Mouse (Mus musculus) heart, embryonic 16.5 days (tissue): ENCODE measurements around the gene B4galnt1. TPM values are rescaled to one million over a fixed set of nuclear protein-coding genes. Genes with fewer than 3 reads are reported as not detected.

ENCODE experiments used
- ATAC-seq: fragments of 200-750 bp; cut with Nextera tagmentation; replicated peaks from 2 replicates; pipeline ENCODE4 v1.8.0; 2017; ENCODE audit warnings: moderate number of reproducible peaks; ENCODE audit not compliant: insufficient read depth, low FRiP score; ENCODE audit errors: extremely low read depth
- H3K27ac ChIP-seq: fragments of 300-500 bp; sonication (generic); 2 replicates; pipeline ENCODE4 v1.5.1; 2014; ENCODE audit warnings: mild to moderate bottlenecking, low read length, control low read depth, moderate library complexity
- H3K27me3 ChIP-seq: fragments of 300-500 bp; sonication (generic); 2 replicates; pipeline ENCODE4 v1.6.1; 2014; ENCODE audit warnings: low read length, mixed read lengths; ENCODE audit not compliant: control insufficient read depth, insufficient read depth
- H3K36me3 ChIP-seq: fragments of 300-500 bp; sonication (generic); 2 replicates; pipeline ENCODE4 v1.6.1; 2014; ENCODE audit not compliant: control insufficient read depth, insufficient read depth
- H3K4me1 ChIP-seq: fragments of 300-500 bp; sonication (generic); 2 replicates; pipeline ENCODE4 v1.6.1; 2014; ENCODE audit warnings: low read length, mixed read lengths; ENCODE audit not compliant: control insufficient read depth, insufficient read depth
- H3K4me2 ChIP-seq: fragments of 300-500 bp; sonication (generic); 2 replicates; pipeline ENCODE4 v1.6.1; 2014; ENCODE audit warnings: low read depth, mild to moderate bottlenecking, control low read depth, low read length
- H3K4me3 ChIP-seq: fragments of 300-500 bp; sonication (generic); 2 replicates; pipeline ENCODE4 v1.5.1; 2014; ENCODE audit warnings: mild to moderate bottlenecking, control low read depth, low read length
- H3K9ac ChIP-seq: fragments of 300-500 bp; sonication (generic); 2 replicates; pipeline ENCODE4 v1.6.1; 2014; ENCODE audit warnings: low read length, control low read depth
- H3K9me3 ChIP-seq: fragments of 300-500 bp; sonication (generic); replicated peaks from 2 replicates; pipeline ENCODE4 v1.6.1; 2016; ENCODE audit warnings: low read length; ENCODE audit not compliant: control insufficient read depth
- WGBS: fragments of 180-500 bp; shearing (Covaris S2); extraction: QIAGEN DNeasy Blood & Tissue Kit; methylation state at CpG from one replicate; pipeline ENCODE4 v1.1.7; 2014; 5-methylcytosine and 5-hydroxymethylcytosine counted together
- polyA plus RNA-seq: library from polyadenylated mRNA; unstranded; fragments of >200 nt; fragmentation: Nextera tagmentation; extraction: Ambion mirVana; gene quantifications from 2 replicates; pipeline ENCODE4 v1.2.1, GENCODE M21; 2015

The B4galnt1 gene
- polyA plus RNA-seq, 1 experiment from 2014 or later = 6.5 TPM

DNA sequence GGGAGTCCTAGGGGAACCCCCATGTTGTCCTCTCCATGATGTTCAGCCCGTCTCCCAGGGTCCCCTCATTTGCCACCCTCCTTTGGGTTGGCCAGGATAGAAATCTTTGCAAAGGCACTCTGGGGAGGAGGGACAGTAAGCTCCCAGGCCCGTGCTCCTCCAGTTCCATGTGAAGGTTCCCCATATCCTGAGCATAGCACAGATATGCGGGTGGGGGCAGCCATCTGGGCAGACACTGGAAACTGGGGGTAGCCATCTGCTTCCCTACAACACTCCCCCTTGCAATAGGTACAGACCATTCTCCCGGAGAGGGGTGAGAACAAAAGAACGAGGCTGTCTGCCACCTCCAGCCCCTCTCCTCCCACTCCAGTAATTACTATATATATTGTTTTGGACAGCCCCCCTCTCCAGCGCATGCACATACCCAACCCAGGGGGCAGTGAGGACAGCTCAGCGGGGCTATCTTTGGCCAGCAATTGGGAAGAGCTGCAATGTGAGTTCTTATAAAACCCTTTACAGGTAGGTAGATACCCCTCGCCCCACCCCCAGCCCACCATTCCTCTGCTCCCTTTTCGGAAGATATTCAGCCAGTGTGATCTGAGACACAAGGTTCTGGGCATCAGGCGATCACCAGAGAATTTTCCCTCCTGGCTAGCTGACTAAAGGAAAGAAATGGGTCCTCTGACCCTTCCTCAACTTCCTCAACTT lies 22.5 kb downstream of the B4galnt1 start:
- H3K9ac ChIP-seq = no peak overlapping the region
- H3K4me2 ChIP-seq = peak overlapping the region; percentile 93
- ATAC-seq = no peak
- 50% methylated on average over 10 of the region's 10 CpGs for WGBS
- peaks cover 26% of the 10 kb centered on the region for H3K27me3 ChIP-seq
- no peak overlapping the region for H3K27ac ChIP-seq
- H3K9me3 ChIP-seq = no peaks in the 10 kb centered on the region
- H3K36me3 ChIP-seq = no peaks in the 10 kb centered on the region; the same call in 1 of the 2 replicates
- H3K4me1 ChIP-seq = peaks cover 11% of the 10 kb centered on the region
- peak overlapping the region; percentile 67 for H3K4me3 ChIP-seq

DNA sequence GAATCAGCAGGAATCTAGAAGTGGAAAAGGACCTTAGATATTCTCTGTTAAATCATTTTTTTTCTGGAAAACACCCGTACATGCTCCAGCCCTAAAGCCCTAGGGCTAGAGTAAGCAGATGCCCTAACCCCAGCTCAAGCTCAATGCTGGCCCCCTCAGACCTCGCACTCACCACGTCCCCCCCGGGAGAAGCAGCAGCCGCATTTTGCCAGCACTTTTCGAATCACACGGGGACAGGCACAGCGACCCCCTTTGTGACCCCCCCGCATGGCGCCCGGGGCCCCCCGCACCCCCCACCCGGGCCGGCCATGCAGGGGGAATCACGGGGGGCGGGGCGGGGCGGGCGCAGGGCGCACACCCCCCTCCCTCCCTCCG lies 23.0 kb downstream of the B4galnt1 start:
- ATAC-seq = no peak
- Histone ChIP-seq H3K4me2 (peak overlapping the region; percentile 93), H3K4me3 (peak overlapping the region; percentile 67), H3K27me3 (peaks cover 24% of the 10 kb centered on the region), H3K27ac (no peak overlapping the region), H3K9me3 (no peaks in the 10 kb centered on the region), H3K4me1 (peaks cover 11% of the 10 kb centered on the region), H3K36me3 (no peaks in the 10 kb centered on the region; the same call in 1 of the 2 replicates), H3K9ac (peak overlapping the region; percentile 72)
- 2% methylated on average over 12 of the region's 21 CpGs for WGBS

DNA sequence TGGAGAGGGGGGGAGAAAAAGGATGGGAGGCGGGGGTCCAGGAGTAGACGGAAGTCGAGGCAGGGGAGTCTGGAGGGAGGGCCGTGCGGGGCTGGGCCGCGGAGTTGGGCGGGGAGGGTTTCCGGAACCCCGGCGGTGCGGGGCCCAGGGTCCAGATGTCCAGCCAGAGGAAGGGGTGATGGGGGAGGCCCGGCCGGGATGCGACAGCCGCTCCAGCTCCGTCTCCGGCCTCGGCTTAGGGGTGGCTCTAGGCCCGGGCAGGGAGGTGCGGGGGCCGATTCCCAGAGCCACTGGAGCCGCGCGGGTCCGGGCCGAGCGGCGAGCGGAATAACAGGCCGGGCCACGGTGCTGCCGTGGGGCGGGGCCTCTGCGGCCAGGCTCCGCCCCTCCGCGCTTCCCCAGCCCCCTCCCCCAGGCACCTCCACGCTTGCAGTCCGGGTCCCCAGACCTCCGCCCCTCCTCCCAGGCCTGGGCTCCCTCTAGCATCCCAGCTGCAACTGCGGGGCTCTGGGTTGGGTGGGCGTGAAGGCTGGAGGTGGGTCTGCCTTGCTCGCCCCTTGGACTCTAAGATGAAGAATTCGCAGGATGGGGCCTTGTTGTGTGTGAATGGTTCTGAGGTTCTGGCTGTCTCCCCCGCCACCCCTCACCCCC lies 23.6 kb downstream of the B4galnt1 start:
- peak; percentile 73 for ATAC-seq
- Histone ChIP-seq H3K4me1 (peaks cover 11% of the 10 kb centered on the region), H3K9me3 (no peaks in the 10 kb centered on the region), H3K4me2 (peak overlapping the region; percentile 93), H3K4me3 (peak overlapping the region; percentile 67), H3K27me3 (peaks cover 19% of the 10 kb centered on the region), H3K36me3 (no peaks in the 10 kb centered on the region; the same call in none of the 2 replicates), H3K9ac (peak overlapping the region; percentile 72), H3K27ac (peak overlapping the region; percentile 74)
- under 1% methylated on average over 41 of the region's 46 CpGs for WGBS

DNA sequence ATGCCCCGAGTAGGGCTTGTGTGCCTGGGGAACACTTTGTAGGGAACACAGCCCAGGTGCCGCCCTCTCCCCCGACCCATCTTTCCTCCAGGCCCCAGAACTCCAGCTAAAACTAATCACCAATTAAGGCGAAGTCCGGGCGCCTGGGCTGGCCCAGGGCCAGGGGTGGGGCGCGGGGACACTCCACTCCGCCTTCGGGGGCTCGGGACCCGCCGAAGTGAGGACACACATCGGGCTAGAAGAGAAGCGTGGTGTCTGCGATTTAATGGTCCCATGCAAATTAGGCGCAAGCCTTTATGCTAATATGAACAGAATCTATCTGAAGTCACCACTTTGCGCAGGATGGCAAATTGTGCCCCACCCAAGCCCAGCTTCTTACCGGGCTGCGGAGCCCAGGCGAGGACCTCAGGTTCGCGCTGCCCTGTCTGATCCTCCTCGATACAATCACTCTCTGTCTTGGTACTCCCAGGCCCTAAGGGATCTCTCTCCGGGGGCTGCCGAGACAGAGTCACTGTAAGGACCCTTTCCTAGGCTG lies 24.2 kb downstream of the B4galnt1 start:
- Histone ChIP-seq H3K4me1 (peaks cover 11% of the 10 kb centered on the region), H3K27me3 (peaks cover 15% of the 10 kb centered on the region), H3K4me2 (peak overlapping the region; percentile 93), H3K9me3 (no peaks in the 10 kb centered on the region), H3K9ac (peak overlapping the region; percentile 72), H3K27ac (peak overlapping the region; percentile 74), H3K4me3 (peak overlapping the region; percentile 67), H3K36me3 (no peaks in the 10 kb centered on the region; the same call in none of the 2 replicates)
- WGBS = under 1% methylated on average over 26 of the region's 26 CpGs
- peak; percentile 3; the same call in 1 of the 2 replicates for ATAC-seq

DNA sequence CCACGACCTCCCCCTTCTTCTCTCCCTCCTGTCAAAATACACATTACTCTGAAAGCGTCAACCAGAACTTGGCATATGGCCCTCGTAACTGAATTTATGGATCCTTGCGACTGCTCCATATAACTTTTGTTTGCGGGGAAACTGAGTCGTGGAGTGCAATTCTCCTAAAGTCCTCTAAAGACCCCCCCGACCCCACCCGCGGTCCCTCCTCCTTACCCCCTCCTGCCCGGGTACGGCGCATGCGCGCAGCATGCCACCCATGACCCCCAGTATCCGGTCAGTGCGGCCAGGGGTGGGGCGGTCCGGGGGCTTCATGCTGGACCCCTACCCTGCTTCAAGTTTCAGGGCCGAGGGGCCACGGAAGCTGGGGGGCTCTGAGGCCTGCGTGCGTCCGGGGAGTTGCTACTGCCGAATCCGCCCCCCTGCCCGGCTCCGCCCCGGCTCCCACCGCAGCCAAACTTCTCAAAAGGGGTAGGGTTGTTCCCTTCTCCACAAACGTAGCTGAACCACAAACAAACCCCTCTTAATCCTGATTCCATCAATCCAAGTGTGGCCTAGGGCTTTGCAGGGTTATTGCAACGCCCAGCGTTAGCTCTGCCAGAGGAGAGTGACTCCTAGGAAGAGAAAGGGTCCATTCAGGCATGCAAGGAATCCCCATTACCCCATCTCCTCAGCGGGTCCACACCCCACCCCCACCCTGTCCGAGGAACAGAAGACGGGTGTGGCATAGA lies 24.8 kb downstream of the B4galnt1 start, which contains the start of gene Arhgef25:
Gene Arhgef25 (minus strand): TSS at position 433 of the 731 bp plus-strand sequence.
- Histone ChIP-seq H3K4me1 (peaks cover 17% of the 10 kb centered on the region), H3K27ac (peak within 1 kb of the TSS; percentile 74), H3K4me3 (peak within 1 kb of the TSS; percentile 67), H3K27me3 (peaks cover 10% of the 10 kb centered on the region), H3K9ac (peak within 1 kb of the TSS; percentile 72), H3K36me3 (no peaks in the 10 kb centered on the region; the same call in none of the 2 replicates), H3K4me2 (peak within 1 kb of the TSS; percentile 93), H3K9me3 (no peaks in the 10 kb centered on the region)
- 5% methylated on average over 35 of the region's 35 CpGs for WGBS
- peak; percentile 18; the same call in 1 of the 2 replicates for ATAC-seq

DNA sequence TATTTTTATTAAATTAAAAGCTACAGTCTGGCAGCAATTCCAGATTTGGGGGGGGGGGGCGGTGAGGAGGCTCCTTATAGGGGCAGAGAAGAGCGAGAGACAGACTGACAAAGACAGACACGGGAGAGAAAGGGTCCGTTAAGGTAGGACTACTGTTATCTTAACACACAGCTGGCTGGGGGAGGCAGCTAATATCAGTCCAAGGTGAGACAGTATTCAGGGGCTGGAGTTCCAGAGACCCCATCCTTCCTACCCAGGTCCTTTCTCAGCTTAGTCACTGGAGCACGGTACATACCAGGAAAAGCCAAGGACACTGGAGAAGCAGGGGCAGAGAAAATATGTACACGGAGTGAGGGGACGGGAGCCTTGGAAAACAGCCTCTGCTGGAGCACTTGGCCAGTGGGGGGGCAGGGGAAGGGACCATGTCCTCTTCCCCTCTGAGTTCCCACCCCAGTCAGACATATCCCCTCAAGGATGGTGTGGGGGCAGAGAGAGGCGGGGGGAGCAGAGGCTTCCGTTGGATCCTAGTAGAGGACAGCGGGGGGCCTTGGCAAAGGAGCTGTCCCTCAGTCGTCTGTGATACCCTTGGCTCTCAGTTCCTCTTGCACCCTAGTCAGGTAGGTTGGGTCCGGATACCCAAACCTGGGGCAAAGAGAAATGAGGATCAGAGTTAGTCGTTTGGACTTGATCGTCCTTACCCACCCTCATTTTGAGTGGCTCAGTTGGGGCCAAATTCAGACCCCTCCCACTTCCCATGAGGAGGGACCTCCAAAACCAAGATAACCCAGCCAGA lies 25.6 kb downstream of the B4galnt1 start:
- peak overlapping the region; percentile 60 for H3K27ac ChIP-seq
- H3K4me2 ChIP-seq = peak overlapping the region; percentile 93
- peaks cover 19% of the 10 kb centered on the region for H3K4me1 ChIP-seq
- H3K9ac ChIP-seq = no peak overlapping the region; the same call in 1 of the 2 replicates
- no peaks in the 10 kb centered on the region for H3K9me3 ChIP-seq
- no peak overlapping the region for H3K4me3 ChIP-seq
- H3K36me3 ChIP-seq = no peaks in the 10 kb centered on the region; the same call in none of the 2 replicates
- WGBS = 47% methylated on average over 14 of the region's 14 CpGs
- H3K27me3 ChIP-seq = peaks cover 7% of the 10 kb centered on the region; the same call in 1 of the 2 replicates
- ATAC-seq = no peak

DNA sequence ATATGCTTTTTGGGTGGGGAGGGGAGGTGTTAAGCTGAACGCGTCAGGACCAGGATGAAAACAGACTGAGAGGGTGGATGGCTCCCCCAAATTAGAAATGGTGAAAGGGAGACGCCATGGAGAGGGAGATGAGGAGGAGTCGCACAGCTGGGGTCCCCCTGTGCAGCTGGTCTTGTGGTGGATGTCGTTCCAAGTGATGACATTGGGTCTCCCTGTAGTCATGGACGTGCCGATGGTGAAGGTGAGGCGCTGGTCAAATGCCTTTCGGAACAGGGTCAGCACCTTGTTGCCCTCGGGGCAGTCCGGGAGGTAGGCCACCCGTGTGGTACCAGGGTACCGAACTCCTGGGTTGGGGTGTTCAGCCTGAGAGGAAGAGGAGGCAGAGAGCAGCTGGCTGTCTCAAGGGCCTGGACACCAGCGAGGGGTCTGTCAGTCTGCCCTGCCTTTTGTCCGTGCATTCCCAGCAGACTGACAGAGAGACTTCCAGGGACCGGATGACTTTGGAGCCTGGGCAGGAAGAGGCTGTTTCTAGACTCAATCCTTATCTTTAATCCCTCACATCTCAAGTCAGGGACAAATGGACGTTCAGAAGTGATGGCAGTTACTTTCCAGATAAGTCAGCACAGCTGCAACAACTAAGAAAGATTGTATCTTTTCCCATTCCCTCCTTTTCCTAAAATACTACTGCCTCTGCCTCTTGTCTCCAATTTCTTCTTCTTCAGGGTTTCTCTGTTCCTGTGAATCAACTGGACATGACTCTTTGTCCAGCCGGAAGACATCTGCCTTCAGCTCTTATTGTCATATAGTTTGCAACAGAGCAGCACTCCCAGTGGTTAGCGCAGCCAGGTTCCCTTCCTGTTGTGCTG lies 26.4 kb downstream of the B4galnt1 start:
- no peak for ATAC-seq
- H3K27ac ChIP-seq = peak overlapping the region; percentile 0
- 63% methylated on average over 19 of the region's 19 CpGs for WGBS
- peaks cover 23% of the 10 kb centered on the region for H3K4me1 ChIP-seq
- no peaks in the 10 kb centered on the region for H3K9me3 ChIP-seq
- H3K4me3 ChIP-seq = no peak overlapping the region
- peaks cover 5% of the 10 kb centered on the region; the same call in 1 of the 2 replicates for H3K27me3 ChIP-seq
- H3K9ac ChIP-seq = no peak overlapping the region
- no peak overlapping the region for H3K4me2 ChIP-seq
- no peaks in the 10 kb centered on the region; the same call in none of the 2 replicates for H3K36me3 ChIP-seq
